Mouse (Mus musculus): ENCODE measurements around the gene Ypel4. TPM values are rescaled to one million over a fixed set of nuclear protein-coding genes. Genes with fewer than 3 reads are reported as not detected.

Ypel4 gene
- not detected for polyA plus RNA-seq (2014; fragmentation: Illumina TruSeq; extraction: RNeasy Lipid Tissue Mini Kit (QIAGEN cat#74804); ENCODE audit: low read depth, low replicate concordance)

DNA sequence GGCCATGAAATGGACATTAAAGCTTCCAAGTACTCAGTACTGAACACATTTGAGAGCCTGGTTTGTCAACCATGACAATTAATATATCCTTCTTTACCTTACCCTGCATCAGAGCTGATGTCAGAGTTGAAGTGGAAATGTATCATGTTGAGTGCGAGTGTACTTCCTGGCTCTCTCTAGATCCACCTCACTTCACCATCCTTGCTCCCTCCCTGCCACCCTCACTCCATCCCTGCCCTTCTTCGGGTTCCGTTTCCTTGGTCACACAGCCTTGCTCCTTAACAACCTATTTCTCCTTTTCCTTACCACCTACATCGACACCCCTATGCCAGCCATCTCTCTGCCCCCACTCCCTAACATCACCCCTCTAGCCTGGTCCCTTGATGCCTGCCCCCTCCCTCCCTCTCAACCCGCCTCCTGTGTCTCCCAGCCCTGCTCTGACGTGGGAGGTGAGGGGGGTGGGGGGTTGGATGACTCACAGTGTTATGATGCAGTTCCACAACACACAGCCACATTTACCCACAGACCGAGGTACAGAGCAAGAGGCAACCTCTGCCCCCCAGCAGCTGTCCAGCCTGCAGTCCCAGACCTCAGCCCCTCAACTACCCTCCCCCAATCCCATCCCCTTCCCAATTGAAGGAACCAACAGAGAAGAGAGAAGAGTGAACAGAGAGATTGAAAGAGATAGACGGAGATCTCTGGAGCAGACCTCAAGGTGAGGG is at the start of gene Ypel4:
Ypel4 (plus strand) TSS at position 480 of the 722 bp plus-strand sequence.

DNA sequence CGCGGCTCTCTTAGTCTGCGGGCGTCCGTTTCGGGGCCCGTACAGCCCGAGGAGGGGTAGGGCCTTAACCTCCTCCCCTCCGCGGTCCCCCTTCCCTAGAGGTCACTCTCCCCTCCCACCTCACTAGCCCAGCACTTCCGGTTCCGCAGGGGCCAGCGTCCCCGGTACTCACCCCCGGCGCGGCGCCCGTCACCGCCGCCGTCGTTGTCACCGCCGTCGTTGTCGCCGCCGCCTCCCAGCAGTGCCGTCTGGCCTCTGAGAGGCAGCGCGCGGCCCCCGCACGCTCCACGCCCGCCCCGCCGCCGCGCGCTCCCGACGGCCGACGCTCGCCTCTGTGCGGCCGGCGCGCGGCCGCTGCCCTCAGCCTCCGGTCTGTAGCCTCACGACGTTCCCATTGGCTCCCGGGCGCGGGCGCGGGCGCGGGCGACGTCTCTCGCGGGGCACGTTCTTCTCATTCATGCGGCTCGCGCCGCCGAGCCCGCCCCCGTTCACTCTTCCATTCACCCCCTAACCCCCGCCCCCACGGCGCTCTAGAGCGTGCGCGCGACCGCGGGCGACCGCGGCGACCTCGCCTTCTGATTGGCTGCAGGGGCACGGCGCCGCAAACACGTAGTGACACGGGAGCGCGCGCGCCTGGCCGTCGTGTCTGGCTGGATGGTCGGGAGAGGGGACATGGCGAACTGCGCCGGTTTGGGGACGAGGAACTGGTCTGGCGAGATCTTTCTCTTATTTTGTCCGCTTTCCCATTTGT is 18.9 kb upstream of the Ypel4 start, which contains the start of gene Zdhhc5:
Zdhhc5 (minus strand) TSS at position 370 of the 751 bp plus-strand sequence.

DNA sequence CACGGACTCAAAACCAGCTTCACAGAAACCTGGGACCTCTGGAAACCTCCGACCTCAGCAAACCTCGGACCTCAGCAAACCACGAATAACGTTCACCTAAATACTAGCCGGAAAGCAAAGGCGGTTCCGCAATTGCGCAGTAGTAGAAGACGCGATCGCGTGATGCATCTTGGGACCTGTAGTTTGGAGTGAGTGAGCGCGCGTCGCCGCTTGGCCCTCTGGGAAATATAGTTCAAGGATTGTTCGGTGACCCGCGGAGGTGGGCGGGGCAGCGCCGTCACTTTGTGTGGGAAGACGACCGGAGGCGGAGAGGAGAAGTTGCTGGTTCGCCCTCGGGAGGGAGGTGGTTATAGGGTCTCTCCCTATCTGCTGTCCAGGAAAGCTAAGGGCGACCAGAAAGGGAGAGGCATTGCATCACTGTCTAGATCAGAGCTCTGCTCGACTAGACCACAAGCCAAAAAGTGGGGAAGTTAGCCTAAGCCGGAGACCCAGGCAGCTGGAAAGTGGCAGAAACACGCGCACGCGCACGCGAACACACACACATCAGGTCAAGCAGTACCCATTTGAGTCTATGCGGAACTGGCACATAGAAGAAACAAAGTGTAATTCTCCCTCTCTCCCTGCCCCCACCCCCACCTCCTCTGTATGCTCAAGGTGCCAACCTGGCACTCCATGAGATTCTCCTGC is 6.5 kb upstream of the Ypel4 start, which contains the start of gene Clp1:
Clp1 (minus strand) TSS at position 179 of the 687 bp plus-strand sequence.

DNA sequence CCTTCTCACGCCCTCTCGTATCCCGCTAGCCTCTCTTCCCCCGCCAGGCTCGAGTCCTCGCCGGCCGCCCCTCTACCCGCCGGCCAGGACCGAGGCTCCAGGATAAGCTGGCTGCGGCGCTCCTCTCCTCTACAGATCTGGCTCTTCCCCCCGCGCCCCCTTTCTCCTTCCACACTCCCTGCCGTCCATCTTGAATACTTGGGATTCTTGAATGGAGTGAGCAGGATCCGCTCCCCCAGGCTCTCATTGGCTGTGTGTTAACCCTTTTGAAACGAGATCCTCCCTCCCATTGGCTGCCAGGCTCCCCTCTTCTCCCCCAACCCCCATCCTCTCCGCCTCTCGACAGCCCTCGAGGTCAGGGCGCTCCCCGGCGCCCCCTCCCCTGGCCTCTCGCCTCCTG is 9.7 kb downstream of the Ypel4 start, which contains the start of gene Gm19426:
Gm19426 (minus strand) TSS at position 95 of the 400 bp plus-strand sequence.

DNA sequence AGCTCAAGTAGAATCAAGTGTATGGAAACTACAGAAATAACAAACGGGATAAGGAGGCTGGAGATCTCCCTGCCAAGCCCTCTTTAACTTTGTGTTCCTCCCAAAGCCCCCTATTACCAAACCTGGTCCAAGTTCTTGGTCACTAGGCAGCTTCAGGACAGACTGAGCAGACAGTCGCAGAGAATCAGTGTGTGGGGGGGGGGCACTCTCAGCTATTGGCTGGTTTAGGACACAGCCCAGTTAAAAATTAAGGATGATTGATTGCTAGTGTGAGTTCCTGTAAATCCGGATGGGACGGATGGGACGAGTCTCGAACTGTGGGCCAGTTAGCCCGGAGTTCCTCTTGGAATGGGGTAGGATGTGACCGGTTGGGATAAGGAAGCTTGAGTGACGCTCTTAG is 41.4 kb downstream of the Ypel4 start, which contains the start of gene Serping1:
Serping1 (minus strand) TSS at position 204 of the 400 bp plus-strand sequence.

Other genes with a start within 250 kb of the Ypel4 start
- gene Ctnnd1, start 83.3 kb upstream of the Ypel4 start, polyA plus RNA-seq (2014; fragmentation: Illumina TruSeq; extraction: RNeasy Lipid Tissue Mini Kit (QIAGEN cat#74804); ENCODE audit: low read depth, low replicate concordance) = 99.4 TPM
- not detected for gene Btbd18, start 75.0 kb upstream of the Ypel4 start, polyA plus RNA-seq (2014; fragmentation: Illumina TruSeq; extraction: RNeasy Lipid Tissue Mini Kit (QIAGEN cat#74804); ENCODE audit: low read depth, low replicate concordance)
- 4.8 TPM for gene Selenoh, start 63.3 kb upstream of the Ypel4 start, polyA plus RNA-seq (2014; fragmentation: Illumina TruSeq; extraction: RNeasy Lipid Tissue Mini Kit (QIAGEN cat#74804); ENCODE audit: low read depth, low replicate concordance)
- gene Gm28635, start 56.0 kb upstream of the Ypel4 start, polyA plus RNA-seq (2014; fragmentation: Illumina TruSeq; extraction: RNeasy Lipid Tissue Mini Kit (QIAGEN cat#74804); ENCODE audit: low read depth, low replicate concordance) = not detected
- gene Med19, start 55.7 kb upstream of the Ypel4 start, polyA plus RNA-seq (2014; fragmentation: Illumina TruSeq; extraction: RNeasy Lipid Tissue Mini Kit (QIAGEN cat#74804); ENCODE audit: low read depth, low replicate concordance) = 22.4 TPM
- 62.5 TPM for gene Tmx2, start 54.9 kb upstream of the Ypel4 start, polyA plus RNA-seq (2014; fragmentation: Illumina TruSeq; extraction: RNeasy Lipid Tissue Mini Kit (QIAGEN cat#74804); ENCODE audit: low read depth, low replicate concordance)
- 31.2 TPM for gene Zdhhc5, start 18.9 kb upstream of the Ypel4 start, polyA plus RNA-seq (2014; fragmentation: Illumina TruSeq; extraction: RNeasy Lipid Tissue Mini Kit (QIAGEN cat#74804); ENCODE audit: low read depth, low replicate concordance)
- 19.9 TPM for gene Clp1, start 6.7 kb upstream of the Ypel4 start, polyA plus RNA-seq (2014; fragmentation: Illumina TruSeq; extraction: RNeasy Lipid Tissue Mini Kit (QIAGEN cat#74804); ENCODE audit: low read depth, low replicate concordance)
- not detected for gene Gm19426, start 9.6 kb downstream of the Ypel4 start, polyA plus RNA-seq (2014; fragmentation: Illumina TruSeq; extraction: RNeasy Lipid Tissue Mini Kit (QIAGEN cat#74804); ENCODE audit: low read depth, low replicate concordance)
- 265 TPM for gene Serping1, start 41.4 kb downstream of the Ypel4 start, polyA plus RNA-seq (2014; fragmentation: Illumina TruSeq; extraction: RNeasy Lipid Tissue Mini Kit (QIAGEN cat#74804); ENCODE audit: low read depth, low replicate concordance)
- gene Ube2l6, start 64.8 kb downstream of the Ypel4 start, polyA plus RNA-seq (2014; fragmentation: Illumina TruSeq; extraction: RNeasy Lipid Tissue Mini Kit (QIAGEN cat#74804); ENCODE audit: low read depth, low replicate concordance) = 55.4 TPM
- not detected for gene Smtnl1, start 88.6 kb downstream of the Ypel4 start, polyA plus RNA-seq (2014; fragmentation: Illumina TruSeq; extraction: RNeasy Lipid Tissue Mini Kit (QIAGEN cat#74804); ENCODE audit: low read depth, low replicate concordance)
- gene Timm10, start 92.9 kb downstream of the Ypel4 start, polyA plus RNA-seq (2014; fragmentation: Illumina TruSeq; extraction: RNeasy Lipid Tissue Mini Kit (QIAGEN cat#74804); ENCODE audit: low read depth, low replicate concordance) = 5.5 TPM
- gene Slc43a1, start 104.8 kb downstream of the Ypel4 start, polyA plus RNA-seq (2014; fragmentation: Illumina TruSeq; extraction: RNeasy Lipid Tissue Mini Kit (QIAGEN cat#74804); ENCODE audit: low read depth, low replicate concordance) = 2.0 TPM
- not detected for gene Rtn4rl2, start 152.7 kb downstream of the Ypel4 start, polyA plus RNA-seq (2014; fragmentation: Illumina TruSeq; extraction: RNeasy Lipid Tissue Mini Kit (QIAGEN cat#74804); ENCODE audit: low read depth, low replicate concordance)
- 23.9 TPM for gene Slc43a3, start 202.5 kb downstream of the Ypel4 start, polyA plus RNA-seq (2014; fragmentation: Illumina TruSeq; extraction: RNeasy Lipid Tissue Mini Kit (QIAGEN cat#74804); ENCODE audit: low read depth, low replicate concordance)
- not detected for gene Prg2, start 246.4 kb downstream of the Ypel4 start, polyA plus RNA-seq (2014; fragmentation: Illumina TruSeq; extraction: RNeasy Lipid Tissue Mini Kit (QIAGEN cat#74804); ENCODE audit: low read depth, low replicate concordance)